Mouse (Mus musculus): ENCODE measurements around the gene Maz. TPM values are rescaled to one million over a fixed set of nuclear protein-coding genes. Genes with fewer than 3 reads are reported as not detected.

Maz gene
- polyA plus RNA-seq (2017; shearing (Covaris generic)), result 10 to 100 TPM; 19.0 to 19.1 TPM

GRCm38 (mm10) chr7:127026984-127027726 is at the start of gene Maz:
Maz (minus strand) TSS chr7:127027037.
- ATAC-seq, result peak; percentile 64

GRCm38 (mm10) chr7:127076188-127076587 is 49.4 kb upstream of the Maz start:
- no peak for ATAC-seq

DNA sequence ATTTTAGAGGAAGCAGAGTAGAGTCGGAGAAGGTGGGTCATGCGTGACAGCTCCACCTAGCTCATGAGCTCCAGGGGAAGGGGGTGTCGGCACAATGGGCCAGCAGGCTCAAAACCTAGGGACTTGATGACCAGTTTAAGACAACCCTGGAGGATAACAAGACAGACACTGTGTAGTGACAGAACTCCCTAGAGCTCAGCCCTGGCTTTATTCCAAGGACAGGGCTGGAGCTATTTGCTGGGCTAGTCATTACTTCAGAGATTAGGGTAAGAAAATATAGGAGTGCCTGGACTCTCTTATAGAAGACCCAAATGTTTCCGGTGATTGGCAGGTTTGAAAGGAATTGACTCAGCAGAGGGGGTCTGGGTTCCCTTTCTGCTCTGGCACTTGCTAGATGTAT is 46.4 kb upstream of the Maz start:
- no peak for ATAC-seq

- ATAC-seq, result no peak
Observed at GRCm38 (mm10) chr7:127070871-127071413, 44.1 kb upstream of the Maz start.

DNA sequence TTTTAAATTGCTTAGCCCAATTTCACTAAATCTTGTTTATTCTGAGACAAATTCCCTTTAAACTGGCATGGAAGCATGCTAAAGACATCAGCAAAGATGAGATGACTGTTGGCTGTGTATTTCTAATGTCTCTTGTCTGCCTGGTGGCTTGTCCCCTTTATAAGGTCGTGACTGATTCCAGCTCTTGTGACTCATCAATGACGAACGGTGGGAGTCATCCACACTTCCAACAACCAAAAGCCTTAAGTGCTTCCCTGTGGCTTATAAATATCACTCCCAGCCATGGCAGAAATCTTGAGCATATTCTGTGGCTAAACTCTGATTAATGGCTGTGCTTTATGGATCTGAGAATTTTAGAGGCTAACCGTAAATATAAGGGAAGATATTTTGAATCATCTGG is 39.5 kb upstream of the Maz start:
- no peak for ATAC-seq

DNA sequence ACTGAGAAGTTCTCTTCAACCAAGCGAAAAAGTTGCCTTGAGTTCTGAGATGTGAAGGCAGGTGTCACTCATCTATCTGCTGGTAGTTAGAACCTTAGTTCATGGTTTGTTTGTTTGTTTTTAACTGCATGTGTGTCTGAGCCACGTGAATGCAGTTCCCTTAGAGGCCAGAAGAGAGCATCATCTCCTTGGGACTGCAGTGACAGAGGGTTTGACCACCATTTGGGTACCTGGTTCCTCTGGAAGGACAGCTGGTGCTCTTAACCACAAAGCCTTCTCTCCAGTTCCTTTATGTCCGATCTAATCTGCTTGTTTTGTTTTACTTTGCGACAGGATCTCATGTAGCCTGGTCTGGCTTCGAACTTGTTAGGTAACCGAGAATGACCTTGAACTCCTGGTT is 38.7 kb upstream of the Maz start:
- ATAC-seq, result no peak

- no peak for ATAC-seq
Observed at GRCm38 (mm10) chr7:127055026-127055585, 28.3 kb upstream of the Maz start.

- ATAC-seq, result peak; percentile 80
Observed at GRCm38 (mm10) chr7:127041851-127042672, 15.2 kb upstream of the Maz start, which contains the start of gene Kif22. Kif22 (minus strand) TSS chr7:127042471.

- peak; percentile 61 for ATAC-seq
Observed at GRCm38 (mm10) chr7:127031244-127031643, 4.4 kb upstream of the Maz start.

- ATAC-seq, result no peak
Observed at GRCm38 (mm10) chr7:127030172-127030571, 3.3 kb upstream of the Maz start.

- no peak for ATAC-seq
Observed at GRCm38 (mm10) chr7:127027885-127028284, 1.0 kb upstream of the Maz start.

GRCm38 (mm10) chr7:127026616-127026983 is 237 bp downstream of the Maz start:
- ATAC-seq, result no peak

- ATAC-seq, result peak; percentile 7
Observed at GRCm38 (mm10) chr7:127026161-127026600, 656 bp downstream of the Maz start.

GRCm38 (mm10) chr7:127025556-127026160 is 1.2 kb downstream of the Maz start:
- ATAC-seq, result no peak

DNA sequence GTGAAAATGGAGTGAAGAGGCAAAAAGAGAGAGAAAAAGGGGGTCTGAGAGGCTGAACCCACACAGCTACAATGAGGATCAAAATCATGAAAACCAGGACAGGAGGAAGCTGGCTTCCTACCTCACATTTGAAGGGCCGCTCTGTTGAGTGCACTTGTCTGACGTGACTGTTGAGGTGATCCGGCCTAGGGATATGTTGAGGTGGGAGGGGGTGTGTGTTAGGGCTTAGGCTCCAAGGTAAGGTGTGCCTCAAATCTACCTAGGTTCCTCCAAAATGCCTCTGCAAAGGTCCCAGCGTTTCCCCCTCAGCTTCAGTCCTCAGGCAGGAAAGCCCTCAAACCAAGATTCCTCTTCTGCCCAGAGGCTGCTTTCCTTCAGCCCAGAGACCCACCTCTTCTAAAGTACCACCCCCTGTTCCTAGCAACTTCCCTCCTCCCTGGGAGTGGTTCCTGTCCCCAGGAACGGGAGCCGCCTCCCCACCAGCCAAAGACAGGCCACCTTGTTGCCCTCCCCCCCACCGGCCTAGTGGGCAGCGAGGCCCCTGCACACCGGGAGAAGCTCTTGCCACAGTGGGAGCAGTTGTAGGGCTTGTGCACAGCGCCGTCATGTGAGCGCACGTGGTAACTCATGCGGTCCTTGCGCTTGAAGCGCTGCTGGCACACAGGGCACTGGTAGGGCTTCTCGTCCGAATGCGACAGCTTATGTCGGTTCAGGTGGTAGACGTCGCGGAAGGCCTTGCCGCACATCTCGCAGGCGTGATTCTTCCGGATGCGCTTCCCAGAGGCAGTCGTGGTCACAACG is 1.9 kb downstream of the Maz start:
- ATAC-seq, result peak; percentile 19

DNA sequence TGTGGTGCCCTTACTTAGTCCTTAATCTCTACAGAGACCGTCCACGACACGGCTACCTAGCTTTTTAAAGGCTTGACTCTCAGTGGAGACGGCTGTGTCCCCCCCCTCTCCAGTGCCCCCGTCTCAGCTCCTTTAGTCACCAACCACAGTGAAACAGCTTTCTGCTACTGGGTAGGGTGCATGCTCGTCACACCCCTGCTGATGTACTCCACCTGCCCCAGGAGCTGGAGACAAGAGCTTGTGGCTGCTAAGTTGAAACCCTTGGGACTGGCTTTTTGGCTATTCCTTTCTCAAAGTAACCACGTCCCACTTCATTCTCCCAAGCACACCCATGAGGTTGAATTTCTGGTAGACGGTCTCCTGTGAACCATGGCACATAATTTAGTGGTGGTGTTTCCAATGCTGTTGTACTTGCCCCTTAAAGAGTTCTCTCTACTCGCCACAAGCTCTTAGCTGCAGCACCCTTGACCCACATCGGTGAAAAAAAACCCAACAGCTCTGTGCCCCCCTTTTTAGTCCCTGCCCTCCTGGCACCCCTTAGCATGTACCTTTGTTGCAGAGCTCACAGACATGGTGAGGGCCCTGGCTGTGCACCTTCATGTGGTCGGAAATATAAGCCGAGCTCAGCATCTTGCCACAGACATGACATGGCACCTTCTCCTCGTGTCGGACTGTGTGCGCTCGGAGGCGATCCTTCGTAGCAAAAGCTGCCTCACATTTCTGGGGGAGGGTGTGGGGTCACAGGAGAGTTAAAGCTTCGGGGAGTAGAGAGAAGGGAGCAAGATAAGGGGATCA is 2.7 kb downstream of the Maz start:
- peak; percentile 13 for ATAC-seq

DNA sequence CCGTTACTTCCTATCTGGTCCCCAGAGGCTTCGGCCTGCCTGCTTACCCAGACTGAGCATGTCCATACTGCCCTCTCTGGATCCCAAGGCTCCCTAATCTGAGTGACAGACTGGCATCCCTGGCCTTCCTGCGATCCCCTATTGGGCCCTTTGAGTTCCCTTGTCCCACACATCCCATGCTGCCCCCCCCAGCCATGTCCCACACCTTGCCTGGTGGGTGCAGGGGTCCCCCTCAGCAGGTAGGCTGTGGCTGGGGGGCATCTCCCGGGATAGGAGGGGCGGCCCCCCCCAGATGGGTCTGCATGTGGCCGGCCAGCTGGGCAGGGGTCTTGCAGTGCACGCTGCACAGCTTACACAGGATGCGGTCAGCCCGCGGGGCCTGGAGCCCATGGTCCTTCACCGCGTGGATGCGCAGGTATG is 3.6 kb downstream of the Maz start:
- ATAC-seq, result no peak

DNA sequence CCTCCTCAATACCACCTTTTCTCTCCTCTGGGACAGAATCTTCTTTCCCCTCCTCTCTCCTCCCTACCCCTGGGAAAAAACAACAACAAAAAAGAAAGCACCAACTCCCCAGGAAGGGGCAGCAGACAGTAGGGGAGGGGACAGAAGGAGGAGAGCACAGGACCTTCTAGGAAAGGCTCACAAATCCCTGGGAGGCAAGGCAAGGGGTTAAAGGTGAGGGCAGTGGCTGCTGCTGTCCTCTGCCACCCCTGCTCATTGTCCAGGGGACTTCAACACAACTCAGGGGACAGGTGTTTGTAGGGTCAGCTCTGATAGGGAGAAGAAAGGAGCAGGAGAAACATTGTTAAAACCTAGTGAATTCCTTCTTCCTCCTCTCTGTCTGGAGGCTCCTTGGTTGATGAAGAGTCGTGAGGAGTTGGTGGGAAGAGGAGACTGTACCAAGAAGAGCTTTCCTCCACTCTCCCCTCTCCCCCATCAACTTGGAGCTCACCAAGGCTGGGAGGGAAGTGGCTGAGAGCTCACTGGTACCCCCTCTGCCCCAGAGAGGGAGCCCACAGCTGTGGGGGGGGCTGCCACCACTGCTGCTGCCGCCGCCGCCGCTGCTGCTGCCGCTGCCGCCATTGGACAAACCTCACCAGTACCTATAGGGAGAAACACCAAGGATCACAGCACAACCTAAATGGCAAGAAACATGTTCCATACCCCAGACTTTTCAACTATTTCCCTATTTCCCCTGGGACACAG is 4.1 kb downstream of the Maz start:
- ATAC-seq, result no peak

GRCm38 (mm10) chr7:127021563-127022527 is 5.0 kb downstream of the Maz start:
- ATAC-seq, result no peak

All from activated CD4-positive, CD25-positive, alpha-beta regulatory T cell, adult 4 months (primary cell).